Mouse (Mus musculus) brain, embryonic 18.5 days (tissue): ENCODE results near the gene Gm12216.

Experiments
- DNase-seq: peaks from one replicate; pipeline ENCODE4 v3.0.0-alpha.2; 2012; ENCODE audit warnings: low read depth, low spot score

The Gm12216 gene

DNA sequence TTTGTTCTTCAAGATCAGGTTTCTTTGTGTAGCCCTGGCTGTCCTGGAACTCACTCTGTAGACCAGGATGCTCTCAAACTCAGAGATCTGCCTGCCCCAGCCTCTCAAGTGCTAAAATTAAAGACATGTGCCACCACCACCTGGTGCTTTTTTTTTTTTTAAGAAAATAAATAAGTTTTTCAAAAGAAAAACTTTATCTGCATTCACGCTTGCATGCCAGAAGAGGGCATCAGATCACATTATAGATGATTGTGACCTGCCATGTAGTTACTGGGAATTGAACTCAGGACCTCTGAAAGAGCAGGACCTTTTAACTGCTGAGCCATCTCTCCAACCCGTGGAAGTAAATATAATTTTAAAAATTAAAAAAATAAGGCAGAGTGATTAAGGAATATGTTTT lies 113.8 kb downstream of the Gm12216 start:
- no peak for DNase-seq

DNA sequence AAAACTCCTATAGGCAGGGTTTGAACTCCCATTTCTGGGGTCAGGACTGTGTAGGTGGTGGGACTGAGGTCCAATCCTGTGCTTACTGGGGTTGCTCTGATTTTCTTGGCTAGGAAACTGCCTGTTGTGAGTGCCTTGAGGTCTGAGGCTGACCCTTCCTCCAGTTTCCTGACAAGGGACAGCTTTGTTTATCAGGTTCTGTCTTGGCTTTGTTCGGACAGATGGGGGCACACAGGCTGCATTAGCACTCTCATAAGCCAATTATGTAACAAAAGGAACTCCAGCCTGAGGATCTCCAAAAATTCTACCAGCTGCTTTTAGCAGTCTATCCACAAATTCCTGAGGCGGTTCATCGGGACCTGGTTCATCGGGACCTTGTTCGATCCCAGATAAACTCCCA lies 116.7 kb downstream of the Gm12216 start:
- DNase-seq, result no peak

DNA sequence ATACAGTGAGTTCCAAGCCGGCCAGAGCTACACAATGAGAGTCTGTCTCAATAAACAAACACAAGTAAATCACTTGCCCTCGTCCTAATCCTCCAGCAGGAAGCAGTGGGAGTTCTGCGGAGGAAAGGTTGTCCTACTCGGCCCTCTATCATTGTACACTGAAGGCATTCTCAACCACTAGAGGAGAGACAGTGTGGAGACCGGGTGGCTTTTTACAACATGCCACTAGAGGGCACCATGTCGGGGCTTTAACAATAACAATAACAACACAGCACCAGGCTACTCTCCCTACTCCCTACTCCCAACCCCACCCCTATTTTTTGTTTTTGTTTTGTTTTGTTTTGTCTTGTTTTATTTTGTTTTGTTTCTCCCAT lies 121.5 kb downstream of the Gm12216 start:
- no peak for DNase-seq

DNA sequence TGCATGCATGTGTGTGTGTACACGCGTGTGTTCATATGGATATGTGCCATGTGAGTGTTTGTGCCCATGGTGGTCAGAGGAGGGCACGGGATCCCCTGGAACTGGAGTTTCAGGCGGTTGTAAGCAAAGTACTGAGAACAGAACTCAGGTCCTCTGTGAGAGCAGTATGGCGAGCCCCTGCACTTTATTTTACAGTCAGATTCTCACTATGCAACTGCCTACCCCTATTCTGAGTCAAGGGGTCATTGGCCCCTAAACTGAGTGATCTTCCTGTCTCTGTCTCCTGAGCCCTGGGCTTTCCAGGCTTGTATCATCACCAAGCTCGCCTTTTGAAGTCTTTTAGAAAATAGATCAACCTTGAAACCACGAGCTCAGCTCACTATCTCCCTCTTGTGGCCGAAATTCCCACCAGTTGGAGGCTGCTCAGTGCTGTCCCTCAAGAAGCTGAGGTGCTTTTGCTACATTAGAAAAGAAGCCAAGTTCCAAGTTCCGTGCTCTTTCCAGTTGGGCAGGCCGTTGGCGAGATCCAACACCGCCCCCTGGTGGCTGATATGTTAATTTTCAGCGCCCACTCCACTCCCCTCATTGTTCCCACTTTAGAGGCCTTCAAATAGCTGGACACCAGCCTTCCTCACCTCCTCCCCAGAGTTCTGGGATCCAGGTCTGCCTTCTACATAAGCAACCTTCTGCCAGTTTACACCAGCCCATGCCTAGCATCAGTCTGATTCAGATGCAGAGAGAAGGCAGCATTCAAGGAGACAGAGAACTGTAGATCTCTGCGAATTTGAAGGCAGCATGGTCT lies 122.1 kb downstream of the Gm12216 start:
- DNase-seq, result no peak

DNA sequence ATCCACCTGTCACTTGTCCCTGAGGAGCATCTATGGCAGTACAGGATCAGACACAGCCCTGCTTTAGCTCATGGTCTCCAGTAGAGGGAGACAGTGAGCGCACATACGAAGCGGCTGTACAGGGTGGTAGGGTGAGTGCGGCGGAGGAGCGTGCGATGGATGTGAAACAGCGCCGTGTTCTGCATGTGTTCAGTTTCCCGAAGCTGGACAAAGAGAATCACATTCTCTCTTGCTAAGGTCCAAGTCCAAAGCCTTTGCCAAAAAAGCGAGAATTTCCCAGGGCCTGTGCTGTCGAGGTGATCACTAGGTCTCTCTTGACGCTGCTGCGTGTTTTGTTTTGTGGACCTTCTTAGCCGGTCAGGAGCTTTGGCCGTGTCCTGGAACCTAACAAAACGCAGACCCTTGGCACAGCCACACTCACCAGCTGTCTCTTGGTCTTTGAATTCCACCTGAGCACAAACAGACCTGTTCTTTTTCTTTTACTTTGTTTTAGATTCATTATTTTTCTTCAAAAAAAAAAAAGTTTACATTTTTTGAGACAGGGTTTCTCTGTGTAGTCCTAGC lies 123.3 kb downstream of the Gm12216 start:
- peak; percentile 49 for DNase-seq

DNA sequence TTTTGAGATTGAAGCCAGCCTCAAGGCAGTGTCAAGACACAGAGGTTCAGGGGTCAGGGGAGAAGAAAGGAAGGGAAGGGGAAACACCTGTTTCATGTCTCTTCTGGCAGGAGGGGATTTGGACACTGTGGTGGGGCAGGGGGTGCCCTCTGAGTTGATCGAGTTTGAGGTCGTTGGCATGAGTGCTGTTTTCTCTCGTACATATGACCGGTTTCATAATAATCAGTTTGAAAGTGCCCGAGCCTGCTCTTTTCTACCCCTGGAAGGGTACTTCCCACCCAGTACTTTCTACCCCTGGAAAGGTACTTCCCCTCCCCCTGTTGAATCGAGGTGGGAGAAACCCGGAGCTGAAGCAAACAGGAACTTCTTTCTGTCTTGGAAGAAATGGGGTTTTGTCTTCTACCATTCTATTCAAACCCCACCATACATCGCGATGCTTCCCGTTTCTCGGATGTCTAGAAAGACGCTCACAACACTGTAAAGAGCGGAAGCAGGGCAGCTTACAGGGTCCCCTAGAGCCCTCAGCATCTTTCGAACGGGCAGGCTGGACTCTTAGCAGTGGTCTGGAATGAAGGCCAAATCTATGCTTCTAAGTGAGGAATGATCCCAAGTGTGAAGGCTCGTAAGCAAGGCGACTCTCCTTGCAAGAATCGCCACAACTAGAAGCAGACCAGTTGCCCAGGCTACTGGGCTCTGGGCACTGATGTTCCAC lies 123.9 kb downstream of the Gm12216 start:
- DNase-seq, result no peak

DNA sequence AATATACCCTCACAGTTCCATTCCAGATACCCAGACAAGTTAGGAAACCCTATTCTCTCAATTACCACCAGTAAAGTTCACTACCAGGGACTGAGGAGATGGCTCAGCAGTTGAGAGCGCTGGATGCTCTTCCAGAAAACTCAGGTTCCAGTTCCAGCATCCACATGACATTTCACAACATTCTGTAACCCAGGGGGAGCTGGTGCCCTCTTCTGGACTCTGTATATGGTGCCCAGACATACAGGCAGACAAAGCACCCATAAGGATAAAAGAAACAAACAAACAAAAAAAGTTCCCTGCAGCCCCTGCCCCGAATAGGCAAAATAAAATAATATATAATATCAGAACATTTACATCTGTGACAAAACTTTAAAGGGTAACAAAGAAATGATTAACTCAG lies 124.6 kb downstream of the Gm12216 start:
- DNase-seq, result no peak

DNA sequence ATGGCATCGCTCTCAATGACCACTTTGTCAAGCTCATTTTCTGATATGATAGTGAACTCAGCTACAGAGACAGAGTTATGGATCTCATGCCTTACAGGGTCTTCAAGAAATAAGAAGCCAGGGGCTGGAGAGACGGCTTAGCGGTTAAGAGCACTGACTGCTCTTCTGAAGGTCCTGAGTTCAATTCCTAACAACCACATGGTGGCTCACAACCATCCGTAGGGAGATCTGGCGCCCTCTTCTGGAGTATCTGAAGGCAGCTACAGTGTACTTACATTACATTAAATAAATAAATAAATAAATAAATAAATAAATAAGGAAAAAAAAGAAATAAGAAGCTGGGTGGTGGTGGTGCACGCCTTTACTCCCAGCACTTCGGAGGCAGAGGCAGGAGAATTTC lies 125.2 kb downstream of the Gm12216 start:
- no peak for DNase-seq
